Comparison of ENCODE assay signal across 18 mouse cellular contexts in genomic region chr9:11328900-11329299, GRCm38 (mm10).
DNase-seq lines count a peak whose midpoint lies in the region; ATAC-seq and TF ChIP-seq lines count a peak whose summit lies in the region.
"Had no signal": no experiment of that assay in that cellular context is flagged by ENCODE, and none has a peak within 500 bp of the region (broad histone marks: within the 10 kb centered on the region; RNA-seq: fewer than 3 reads in every experiment).

No protein-coding gene starts in this region.

- H3K36me3 ChIP-seq in forebrain, embryonic 12.5 days (replicated peaks) = no peaks in the 10 kb centered on the region
- H3K36me3 ChIP-seq: embryonic facial prominence, embryonic 15.5 days; forebrain, embryonic 15.5 days; hindbrain, embryonic 10.5 days; kidney, embryonic 15.5 days had no signal

- H3K4me1 ChIP-seq in forebrain, embryonic 12.5 days = no peaks in the 10 kb centered on the region
- H3K4me1 ChIP-seq: embryonic facial prominence, embryonic 15.5 days; forebrain, embryonic 15.5 days; hindbrain, embryonic 10.5 days; kidney, embryonic 15.5 days had no signal

- in situ Hi-C loops in Patski (cut with MboI; ENCODE audit: low pct_unique_long_range_greater_than_20kb) = no loop called here

- ATAC-seq in Patski = peak; percentile 98
- no peak for ATAC-seq in erythroblast, adult 5-6 weeks (replicated peaks; ENCODE audit: low FRiP score, poor library complexity, severe bottlenecking)
- no peak for ATAC-seq in forebrain, embryonic 12.5 days (ENCODE audit: low FRiP score)
- ATAC-seq: forebrain, embryonic 15.5 days; liver, postnatal 0 days had no signal

- no peak overlapping the region for H3K4me3 ChIP-seq in forebrain, embryonic 12.5 days (replicated peaks)
- H3K4me3 ChIP-seq: embryonic facial prominence, embryonic 15.5 days; forebrain, embryonic 15.5 days; gastrocnemius, adult 2 months; hindbrain, embryonic 10.5 days; kidney, embryonic 15.5 days had no signal

- H3K9me3 ChIP-seq in forebrain, embryonic 12.5 days = no peaks in the 10 kb centered on the region
- H3K9me3 ChIP-seq: embryonic facial prominence, embryonic 15.5 days; forebrain, embryonic 15.5 days; hindbrain, embryonic 10.5 days; kidney, embryonic 15.5 days had no signal

- POLR2A ChIA-PET in Patski (lab: Charles Lee) = no interaction called here

- H3K27ac ChIP-seq in forebrain, embryonic 12.5 days = no peak overlapping the region
- H3K27ac ChIP-seq: embryonic facial prominence, embryonic 15.5 days; forebrain, embryonic 15.5 days; gastrocnemius, adult 2 months; hindbrain, embryonic 10.5 days; kidney, embryonic 15.5 days had no signal

- no peak overlapping the region for H3K4me2 ChIP-seq in forebrain, embryonic 12.5 days
- H3K4me2 ChIP-seq: embryonic facial prominence, embryonic 15.5 days; forebrain, embryonic 15.5 days; kidney, embryonic 15.5 days had no signal

- TF ChIP-seq CTCF in Patski (IDR thresholded peaks at IDR 0.05) = no peak

- H3K9ac ChIP-seq in forebrain, embryonic 12.5 days = no peak overlapping the region
- H3K9ac ChIP-seq: embryonic facial prominence, embryonic 15.5 days; forebrain, embryonic 15.5 days; kidney, embryonic 15.5 days; liver, postnatal 0 days had no signal

- WGBS in forebrain, embryonic 12.5 days = 88% methylated on average over 4 of the region's 4 CpGs

- no peaks in the 10 kb centered on the region for H3K27me3 ChIP-seq in Patski
- no peaks in the 10 kb centered on the region for H3K27me3 ChIP-seq in forebrain, embryonic 12.5 days
- H3K27me3 ChIP-seq: embryonic facial prominence, embryonic 15.5 days; forebrain, embryonic 15.5 days; kidney, embryonic 15.5 days had no signal

- DNase-seq in urinary bladder, postnatal 14 days (ENCODE audit: low spot score) = peak; percentile 29
- DNase-seq in urinary bladder, postnatal 10 days (ENCODE audit: low spot score) = no peak
- DNase-seq in Patski (ENCODE audit: low read depth, low spot score) = no peak
- DNase-seq in adrenal gland, postnatal 36 days = peak; percentile 22 to 34
- peak; percentile 20 to 35 for DNase-seq in urinary bladder, postnatal 36 days (ENCODE audit: low spot score in 2 of 2)
- no peak for DNase-seq in lung, adult 18-20 months
- DNase-seq: cerebellum, adult 18-20 months; gastrocnemius, adult 2 months; heart, adult 11 months; liver; liver, postnatal 0 days; spleen, adult 18-20 months had no signal

- CTCF ChIA-PET in Patski (lab: Charles Lee) = no interaction called here

Comparison
In these comparisons a context has a peak if more than half of its experiments do, and no peak if none do; other contexts are left out.
1. DNase-seq: peak in urinary bladder, postnatal 14 days (single experiment), adrenal gland, postnatal 36 days (2 of 2) and urinary bladder, postnatal 36 days (2 of 2); none in urinary bladder, postnatal 10 days (single experiment), Patski (single experiment) and lung, adult 18-20 months (0 of 2).